Mouse (Mus musculus): ENCODE measurements around the gene Afg1l.

The Afg1l gene

GRCm38 (mm10) chr10:42273403-42273759, 205.0 kb downstream of the Afg1l start:
- in situ Hi-C loops (cut with MboI; ENCODE audit: low sequenced_read_pairs), result no loop called here

GRCm38 (mm10) chr10:42271454-42272230, 206.7 kb downstream of the Afg1l start:
- in situ Hi-C loops (cut with MboI; ENCODE audit: low sequenced_read_pairs), result no loop called here

GRCm38 (mm10) chr10:42270277-42271083, 207.9 kb downstream of the Afg1l start:
- in situ Hi-C loops (cut with MboI; ENCODE audit: low sequenced_read_pairs), result no loop called here

- in situ Hi-C loops (cut with MboI; ENCODE audit: low sequenced_read_pairs), result no loop called here
Observed at GRCm38 (mm10) chr10:42269281-42270025, 208.9 kb downstream of the Afg1l start.

- in situ Hi-C loops (cut with MboI; ENCODE audit: low sequenced_read_pairs), result no loop called here
Observed at GRCm38 (mm10) chr10:42267811-42268545, 210.4 kb downstream of the Afg1l start.

GRCm38 (mm10) chr10:42265021-42265689, 213.2 kb downstream of the Afg1l start:
- in situ Hi-C loops (cut with MboI; ENCODE audit: low sequenced_read_pairs), result no loop called here

- in situ Hi-C loops (cut with MboI; ENCODE audit: low sequenced_read_pairs), result no loop called here
Observed at GRCm38 (mm10) chr10:42264195-42264594, 214.2 kb downstream of the Afg1l start.

- in situ Hi-C loops (cut with MboI; ENCODE audit: low sequenced_read_pairs), result no loop called here
Observed at GRCm38 (mm10) chr10:42263701-42264100, 214.7 kb downstream of the Afg1l start.
